Mouse (Mus musculus): ENCODE data around the gene Tmem69. TPM values are rescaled to one million over a fixed set of nuclear protein-coding genes. Genes with fewer than 3 reads are reported as not detected.

Tmem69 gene
- polyA plus RNA-seq (2016; fragmentation: Nextera tagmentation; extraction: Ambion mirVana), result 20.5 and 23.6 TPM in 2 replicates

GRCm38 (mm10) chr4:116555413-116556300 is at the start of gene Tmem69:
Gene Tmem69 (minus strand): TSS chr4:116555936.
- ATAC-seq (ENCODE audit: insufficient number of reproducible peaks, insufficient read depth, low FRiP score, low TSS enrichment, low read depth), result no peak
- no peaks in the 10 kb centered on the region for H3K27me3 ChIP-seq
- WGBS, result 3% methylated on average over 23 of the region's 23 CpGs
- H3K4me1 ChIP-seq (replicated peaks), result peaks cover 9% of the 10 kb centered on the region
- H3K9me3 ChIP-seq, result no peaks in the 10 kb centered on the region
- H3K36me3 ChIP-seq, result peaks cover 25% of the 10 kb centered on the region
- H3K27ac ChIP-seq, result peak within 1 kb of the TSS; percentile 88
- H3K4me2 ChIP-seq, result peak within 1 kb of the TSS; percentile 82
- peak within 1 kb of the TSS; percentile 75 for H3K9ac ChIP-seq (replicated peaks)
- peak within 1 kb of the TSS; percentile 77 for H3K4me3 ChIP-seq (replicated peaks)

- ATAC-seq (ENCODE audit: insufficient number of reproducible peaks, insufficient read depth, low FRiP score, low TSS enrichment, low read depth), result peak; percentile 88
- H3K27me3 ChIP-seq, result no peaks in the 10 kb centered on the region
- H3K4me2 ChIP-seq, result peak overlapping the region; percentile 81
- no peaks in the 10 kb centered on the region for H3K9me3 ChIP-seq
- WGBS, result 1% methylated on average over 50 of the region's 50 CpGs
- peak overlapping the region; percentile 83 for H3K27ac ChIP-seq
- H3K9ac ChIP-seq (replicated peaks), result peak overlapping the region; percentile 61
- peaks cover 49% of the 10 kb centered on the region for H3K36me3 ChIP-seq
- H3K4me1 ChIP-seq (replicated peaks), result peaks cover 22% of the 10 kb centered on the region
- peak overlapping the region; percentile 60 for H3K4me3 ChIP-seq (replicated peaks)
Observed at GRCm38 (mm10) chr4:116596978-116597881, 41.5 kb upstream of the Tmem69 start.

- no peak for ATAC-seq (ENCODE audit: insufficient number of reproducible peaks, insufficient read depth, low FRiP score, low TSS enrichment, low read depth)
- Histone ChIP-seq H3K9me3 (no peaks in the 10 kb centered on the region), H3K4me1 (replicated peaks) (peaks cover 22% of the 10 kb centered on the region), H3K27me3 (no peaks in the 10 kb centered on the region), H3K36me3 (peaks cover 49% of the 10 kb centered on the region), H3K4me3 (replicated peaks) (peak within 1 kb of the TSS; percentile 60), H3K4me2 (peak within 1 kb of the TSS; percentile 81), H3K27ac (peak within 1 kb of the TSS; percentile 83), H3K9ac (replicated peaks) (peak within 1 kb of the TSS; percentile 61)
- 29% methylated on average over 5 of the region's 5 CpGs for WGBS
Observed at GRCm38 (mm10) chr4:116596379-116596778, 40.6 kb upstream of the Tmem69 start, which contains the start of gene Ccdc17. Gene Ccdc17 (plus strand): TSS chr4:116596654.

GRCm38 (mm10) chr4:116595793-116596192 is 40.1 kb upstream of the Tmem69 start:
- H3K4me1 ChIP-seq (replicated peaks), result peaks cover 22% of the 10 kb centered on the region
- 78% methylated on average over 8 of the region's 8 CpGs for WGBS
- H3K27ac ChIP-seq, result no peak overlapping the region
- H3K9ac ChIP-seq (replicated peaks), result no peak overlapping the region
- H3K27me3 ChIP-seq, result no peaks in the 10 kb centered on the region
- no peak overlapping the region for H3K4me3 ChIP-seq (replicated peaks)
- H3K9me3 ChIP-seq, result no peaks in the 10 kb centered on the region
- ATAC-seq (ENCODE audit: insufficient number of reproducible peaks, insufficient read depth, low FRiP score, low TSS enrichment, low read depth), result no peak
- peaks cover 49% of the 10 kb centered on the region for H3K36me3 ChIP-seq
- H3K4me2 ChIP-seq, result no peak overlapping the region

GRCm38 (mm10) chr4:116558151-116558882 is 2.6 kb upstream of the Tmem69 start:
- Histone ChIP-seq H3K4me3 (replicated peaks) (peak overlapping the region; percentile 77), H3K9ac (replicated peaks) (peak overlapping the region; percentile 75), H3K27me3 (no peaks in the 10 kb centered on the region), H3K4me2 (peak overlapping the region; percentile 82), H3K4me1 (replicated peaks) (peaks cover 11% of the 10 kb centered on the region), H3K27ac (peak overlapping the region; percentile 88; the same call in 1 of the 2 replicates), H3K36me3 (peaks cover 24% of the 10 kb centered on the region), H3K9me3 (no peaks in the 10 kb centered on the region)
- 7% methylated on average over 15 of the region's 15 CpGs for WGBS
- ATAC-seq (ENCODE audit: insufficient number of reproducible peaks, insufficient read depth, low FRiP score, low TSS enrichment, low read depth), result no peak

- Histone ChIP-seq H3K4me1 (replicated peaks) (peaks cover 11% of the 10 kb centered on the region), H3K9ac (replicated peaks) (peak within 1 kb of the TSS; percentile 75), H3K4me2 (peak within 1 kb of the TSS; percentile 82), H3K27me3 (no peaks in the 10 kb centered on the region), H3K36me3 (peaks cover 32% of the 10 kb centered on the region), H3K27ac (peak within 1 kb of the TSS; percentile 88), H3K9me3 (no peaks in the 10 kb centered on the region), H3K4me3 (replicated peaks) (peak within 1 kb of the TSS; percentile 77)
- under 1% methylated on average over 78 of the region's 78 CpGs for WGBS
- peak; percentile 94 for ATAC-seq (ENCODE audit: insufficient number of reproducible peaks, insufficient read depth, low FRiP score, low TSS enrichment, low read depth)
Observed at GRCm38 (mm10) chr4:116557306-116558121, 1.8 kb upstream of the Tmem69 start, which contains the start of gene Gpbp1l1. Gene Gpbp1l1 (plus strand): TSS chr4:116557658.

- under 1% methylated on average over 28 of the region's 28 CpGs for WGBS
- peak overlapping the region; percentile 82 for H3K4me2 ChIP-seq
- peaks cover 11% of the 10 kb centered on the region for H3K4me1 ChIP-seq (replicated peaks)
- H3K27ac ChIP-seq, result peak overlapping the region; percentile 88
- peaks cover 31% of the 10 kb centered on the region for H3K36me3 ChIP-seq
- H3K9ac ChIP-seq (replicated peaks), result peak overlapping the region; percentile 75
- no peaks in the 10 kb centered on the region for H3K27me3 ChIP-seq
- no peaks in the 10 kb centered on the region for H3K9me3 ChIP-seq
- peak overlapping the region; percentile 77 for H3K4me3 ChIP-seq (replicated peaks)
- ATAC-seq (ENCODE audit: insufficient number of reproducible peaks, insufficient read depth, low FRiP score, low TSS enrichment, low read depth), result peak; percentile 95
Observed at GRCm38 (mm10) chr4:116556561-116557305, 997 bp upstream of the Tmem69 start.

GRCm38 (mm10) chr4:116553035-116553434 is 2.7 kb downstream of the Tmem69 start:
- no peak overlapping the region for H3K4me3 ChIP-seq (replicated peaks)
- no peak overlapping the region for H3K27ac ChIP-seq
- no peak overlapping the region for H3K4me2 ChIP-seq
- 82% methylated on average over 3 of the region's 3 CpGs for WGBS
- ATAC-seq (ENCODE audit: insufficient number of reproducible peaks, insufficient read depth, low FRiP score, low TSS enrichment, low read depth), result no peak
- H3K27me3 ChIP-seq, result no peaks in the 10 kb centered on the region
- no peaks in the 10 kb centered on the region for H3K4me1 ChIP-seq (replicated peaks)
- peaks cover 22% of the 10 kb centered on the region for H3K36me3 ChIP-seq
- H3K9ac ChIP-seq (replicated peaks), result no peak overlapping the region
- H3K9me3 ChIP-seq, result no peaks in the 10 kb centered on the region

GRCm38 (mm10) chr4:116550432-116550831 is 5.3 kb downstream of the Tmem69 start:
- Histone ChIP-seq H3K27me3 (no peaks in the 10 kb centered on the region), H3K4me1 (replicated peaks) (no peaks in the 10 kb centered on the region), H3K27ac (no peak overlapping the region), H3K9ac (replicated peaks) (no peak overlapping the region), H3K36me3 (peaks cover 22% of the 10 kb centered on the region), H3K4me3 (replicated peaks) (no peak overlapping the region), H3K4me2 (no peak overlapping the region), H3K9me3 (no peaks in the 10 kb centered on the region)
- 90% methylated on average over 1 of the region's 1 CpGs for WGBS
- no peak for ATAC-seq (ENCODE audit: insufficient number of reproducible peaks, insufficient read depth, low FRiP score, low TSS enrichment, low read depth)

Data from limb, embryonic 12.5 days (tissue).